Mouse (Mus musculus): ENCODE data around the gene Itgb3.

DNA sequence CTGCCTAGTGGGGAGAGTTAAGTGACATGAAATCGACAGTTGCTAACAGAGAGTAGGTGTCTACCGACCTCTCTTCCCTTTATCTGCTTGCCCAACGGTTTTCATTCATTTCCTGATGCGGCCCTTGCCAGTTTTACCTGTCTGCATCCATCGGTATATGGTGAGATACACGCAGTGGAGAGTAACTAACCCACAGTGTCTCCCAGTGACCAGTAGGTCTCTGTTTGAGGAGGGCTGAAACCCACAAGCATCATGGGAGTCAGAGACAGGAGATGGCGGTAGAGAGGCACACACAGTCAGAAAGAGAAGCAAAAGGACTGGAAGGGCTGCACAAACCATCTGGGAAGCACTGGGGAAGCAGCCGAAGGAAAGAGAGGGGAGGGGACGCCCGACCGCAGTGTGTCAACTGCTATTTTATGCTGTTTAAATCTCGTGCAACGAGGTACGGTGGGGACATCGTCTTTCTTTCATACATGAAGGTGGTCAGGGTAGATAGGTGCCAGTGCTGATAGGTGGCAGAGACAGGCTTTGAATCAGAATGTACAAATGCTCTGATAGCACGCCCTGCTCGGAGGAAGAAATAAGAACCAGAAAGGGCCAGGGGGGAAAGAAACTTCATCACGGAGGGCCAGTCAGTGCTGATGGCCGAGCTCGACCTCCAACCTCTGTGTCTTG lies 53.9 kb downstream of the Itgb3 start:
- peak; percentile 48 for TF ChIP-seq CTCF (IDR thresholded peaks at IDR 0.05; ENCODE audit: low read depth)
- TF ChIP-seq EP300 (optimal IDR thresholded peaks at IDR 0.05): no peak
